Mouse (Mus musculus) heart, postnatal 0 days (tissue): ENCODE data around the gene Gm44503. TPM values are rescaled to one million over a fixed set of nuclear protein-coding genes. Genes with fewer than 3 reads are reported as not detected.

Experiments
- ATAC-seq: fragments of 200-750 bp; cut with Nextera tagmentation; 2 replicates; pipeline ENCODE4 v1.8.0; 2017; ENCODE audit warnings: low read depth, moderate number of reproducible peaks, moderate library complexity; ENCODE audit not compliant: insufficient read depth
- DNase-seq: peaks from one replicate; pipeline ENCODE4 v3.0.0-alpha.2; 2016; ENCODE audit warnings: low spot score
- H3K27ac ChIP-seq: fragments of 300-500 bp; sonication (generic); 2 replicates; pipeline ENCODE4 v1.5.1; 2014; ENCODE audit warnings: low read depth, mild to moderate bottlenecking
- H3K27me3 ChIP-seq: fragments of 300-500 bp; sonication (generic); 2 replicates; pipeline ENCODE4 v1.6.1; 2014; ENCODE audit warnings: low read length, mixed read lengths; ENCODE audit not compliant: control insufficient read depth, insufficient read depth
- H3K36me3 ChIP-seq: fragments of 300-500 bp; sonication (generic); replicated peaks from 2 replicates; pipeline ENCODE4 v1.6.1; 2014; ENCODE audit warnings: low read length, mixed read lengths; ENCODE audit not compliant: control insufficient read depth, insufficient read depth
- H3K4me1 ChIP-seq: fragments of 300-500 bp; sonication (generic); 2 replicates; pipeline ENCODE4 v1.6.1; 2014; ENCODE audit warnings: antibody characterized with exemption; ENCODE audit not compliant: control insufficient read depth, insufficient read depth
- H3K4me2 ChIP-seq: fragments of 300-500 bp; sonication (generic); 2 replicates; pipeline ENCODE4 v1.6.1; 2014; ENCODE audit warnings: low read depth, mild to moderate bottlenecking, low read length, moderate library complexity
- H3K4me3 ChIP-seq: fragments of 300-500 bp; sonication (generic); 2 replicates; pipeline ENCODE4 v1.5.1; 2014; ENCODE audit warnings: low read depth, low read length
- H3K9ac ChIP-seq: fragments of 300-500 bp; sonication (generic); replicated peaks from 2 replicates; pipeline ENCODE4 v1.6.1; 2014; ENCODE audit warnings: low read depth, low read length, mixed read lengths
- H3K9me3 ChIP-seq: fragments of 300-500 bp; sonication (generic); replicated peaks from 2 replicates; pipeline ENCODE4 v1.6.1; 2016; ENCODE audit warnings: low read length; ENCODE audit not compliant: control insufficient read depth
- CTCF ChIP-seq: IDR thresholded peaks from 2 replicates; pipeline ENCODE4 v1.5.1; 2016; ENCODE audit warnings: antibody characterized with exemption, control low read depth, low read depth
- EP300 ChIP-seq: IDR thresholded peaks from 2 replicates; pipeline ENCODE4 v1.6.1; 2016; ENCODE audit warnings: antibody characterized with exemption, low read depth
- WGBS: fragments of 180-500 bp; shearing (Covaris S2); extraction: QIAGEN DNeasy Blood & Tissue Kit; methylation state at CpG from one replicate; pipeline ENCODE4 v1.1.7; 2014; 5-methylcytosine and 5-hydroxymethylcytosine counted together
- polyA plus RNA-seq: library from polyadenylated mRNA; unstranded; fragments of >200 nt; fragmentation: Nextera tagmentation; extraction: Ambion mirVana; gene quantifications from 2 replicates; pipeline ENCODE4 v1.2.1, GENCODE M21; 2015
- total RNA-seq: library from RNA; depleted of rRNA; stranded (reverse); fragments of >200 nt; gene quantifications from 2 replicates; pipeline ENCODE4 v1.2.3, GENCODE M21; 2014; ENCODE audit warnings: low replicate concordance; rRNA removed

Gm44503 gene
- total RNA-seq, result not detected in 2 replicates
- polyA plus RNA-seq, result not detected in 2 replicates

DNA sequence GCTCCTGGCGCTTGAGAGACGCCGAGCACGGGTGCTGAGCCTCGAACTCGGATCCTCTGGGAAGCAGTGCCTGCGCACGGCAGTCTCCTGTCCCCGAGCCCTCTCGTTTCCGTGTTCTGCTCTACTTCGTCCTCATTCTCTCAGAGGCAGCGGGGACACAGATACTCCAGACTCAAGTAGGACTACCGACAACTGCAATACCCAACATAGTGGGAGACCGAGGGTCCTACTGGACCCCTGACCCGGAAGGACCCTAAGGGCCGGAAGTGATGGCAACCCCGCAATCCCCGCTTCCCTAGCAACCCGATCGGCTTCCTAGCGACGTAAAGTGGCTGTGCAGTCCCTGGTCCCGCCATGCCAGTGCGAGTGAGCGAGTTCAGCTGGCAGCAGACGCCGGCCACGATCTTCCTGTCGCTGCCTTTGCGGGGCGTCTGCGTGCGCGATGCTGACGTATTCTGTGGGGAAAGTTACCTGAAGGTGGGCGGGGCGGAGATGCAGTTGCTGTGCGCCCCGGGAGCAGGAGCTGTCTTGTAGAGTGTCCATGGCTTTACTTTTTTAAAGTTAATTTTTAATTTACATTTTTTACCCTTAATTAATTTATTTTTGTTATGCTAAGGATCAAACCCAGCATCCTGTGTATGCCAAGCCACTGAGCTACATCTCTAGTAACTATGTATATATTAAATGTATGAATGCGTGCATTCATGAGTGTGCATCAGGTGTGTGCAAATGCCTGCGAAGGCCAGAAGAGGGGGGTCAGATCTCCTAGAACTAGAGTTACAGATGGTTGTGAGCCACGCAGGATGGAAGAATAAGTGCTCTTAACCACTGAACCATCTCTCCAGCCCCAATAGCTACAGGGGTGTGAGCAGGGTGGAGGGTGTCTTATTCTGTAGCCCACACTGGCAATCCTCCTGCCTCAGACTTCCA, at the start of gene Gm44503, which contains the start of gene Dyx1c1:
Gene Gm44503 (plus strand): TSS at position 332 of the 930 bp plus-strand sequence.
Gene Dyx1c1 (plus strand): TSS at position 265 of the 930 bp plus-strand sequence.
- DNase-seq, result peak; percentile 75
- peak; percentile 92 for ATAC-seq
- Histone ChIP-seq H3K4me2 (peak within 1 kb of the TSS; percentile 59), H3K9me3 (no peaks in the 10 kb centered on the region), H3K36me3 (no peaks in the 10 kb centered on the region), H3K4me3 (peak within 1 kb of the TSS; percentile 58), H3K27me3 (no peaks in the 10 kb centered on the region), H3K4me1 (no peaks in the 10 kb centered on the region; the same call in 1 of the 2 replicates), H3K9ac (peak within 1 kb of the TSS; percentile 43), H3K27ac (no peak within 1 kb of the TSS; the same call in 1 of the 2 replicates)
- 3% methylated on average over 43 of the region's 43 CpGs for WGBS
- TF ChIP-seq CTCF (no peak), EP300 (no peak)

DNA sequence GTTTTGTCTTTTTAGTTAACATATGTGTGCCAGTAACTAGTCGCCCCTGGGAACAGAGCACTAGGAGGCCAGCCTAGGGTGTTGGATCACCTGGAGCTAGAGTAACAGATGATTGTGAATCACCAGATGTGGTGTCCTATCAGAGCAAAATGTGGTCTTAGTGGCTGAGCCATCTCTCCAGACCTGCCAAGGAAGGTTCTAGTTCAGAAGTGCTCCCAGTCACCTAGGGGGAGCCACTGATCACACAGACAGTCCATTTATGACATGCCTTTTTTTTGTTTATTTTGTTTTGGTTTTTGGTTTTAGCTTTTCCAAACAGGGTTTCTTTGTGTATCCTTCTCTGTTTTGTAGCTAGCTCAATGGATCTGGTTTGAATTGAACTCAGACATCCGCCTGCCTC, 47.3 kb upstream of the Gm44503 start:
- WGBS, result 89% methylated on average over 2 of the region's 2 CpGs
- no peak for DNase-seq
- H3K36me3 ChIP-seq, result no peaks in the 10 kb centered on the region

GRCm38 (mm10) chr9:72913551-72913950, 45.1 kb upstream of the Gm44503 start:
- Histone ChIP-seq H3K4me3 (peak overlapping the region; percentile 16; the same call in 1 of the 2 replicates), H3K4me1 (no peaks in the 10 kb centered on the region; the same call in 1 of the 2 replicates), H3K36me3 (no peaks in the 10 kb centered on the region), H3K9me3 (no peaks in the 10 kb centered on the region), H3K9ac (no peak overlapping the region), H3K4me2 (0 out of 2 replicates have a peak overlapping the region, but pooled peaks have one; percentile 13), H3K27me3 (no peaks in the 10 kb centered on the region), H3K27ac (no peak overlapping the region)
- TF ChIP-seq CTCF (no peak), EP300 (no peak)
- WGBS, result 64% methylated on average over 6 of the region's 6 CpGs
- ATAC-seq (no peak), DNase-seq (no peak)

More for the DNA sequence above, 47.3 kb upstream of the Gm44503 start:
- ATAC-seq, result no peak
- H3K4me1 ChIP-seq, result no peaks in the 10 kb centered on the region; the same call in 1 of the 2 replicates
- H3K4me3 ChIP-seq, result no peak overlapping the region
- H3K27me3 ChIP-seq, result no peaks in the 10 kb centered on the region
- H3K9ac ChIP-seq, result no peak overlapping the region
- no peak for TF ChIP-seq EP300
- TF ChIP-seq CTCF, result no peak
- H3K27ac ChIP-seq, result no peak overlapping the region
- H3K4me2 ChIP-seq, result no peak overlapping the region
- no peaks in the 10 kb centered on the region for H3K9me3 ChIP-seq

- no peak overlapping the region for H3K4me3 ChIP-seq
- no peaks in the 10 kb centered on the region for H3K9me3 ChIP-seq
- no peak overlapping the region for H3K9ac ChIP-seq
- H3K36me3 ChIP-seq, result no peaks in the 10 kb centered on the region
- H3K27me3 ChIP-seq, result no peaks in the 10 kb centered on the region
- no peak overlapping the region for H3K27ac ChIP-seq
- H3K4me2 ChIP-seq, result no peak overlapping the region
- no peak for ATAC-seq
- no peaks in the 10 kb centered on the region; the same call in 1 of the 2 replicates for H3K4me1 ChIP-seq
- WGBS, result 29% methylated on average over 7 of the region's 7 CpGs
- DNase-seq, result no peak
- no peak for TF ChIP-seq CTCF
- TF ChIP-seq EP300, result no peak
These were observed 42.9 kb upstream of the Gm44503 start for GRCm38 (mm10) chr9:72915728-72916127.

GRCm38 (mm10) chr9:72923068-72923467, 35.6 kb upstream of the Gm44503 start:
- TF ChIP-seq EP300 (no peak), CTCF (no peak)
- Histone ChIP-seq H3K27ac (no peak overlapping the region), H3K9ac (no peak overlapping the region), H3K27me3 (0 out of 2 replicates have a peak, but pooled peaks cover 6% of the 10 kb centered on the region), H3K4me2 (no peak overlapping the region), H3K36me3 (no peaks in the 10 kb centered on the region), H3K4me1 (no peaks in the 10 kb centered on the region), H3K9me3 (no peaks in the 10 kb centered on the region), H3K4me3 (no peak overlapping the region)
- WGBS, result 93% methylated on average over 3 of the region's 3 CpGs
- DNase-seq, result no peak
- ATAC-seq, result no peak
